Mouse (Mus musculus): ENCODE measurements at regions not wholly inside any gene's neighbourhood (a gene's known extent, or its start where the extent isn't known, plus 50 kb on each side); places are given as distances from the start of the nearest gene placed in this dataset.

DNA sequence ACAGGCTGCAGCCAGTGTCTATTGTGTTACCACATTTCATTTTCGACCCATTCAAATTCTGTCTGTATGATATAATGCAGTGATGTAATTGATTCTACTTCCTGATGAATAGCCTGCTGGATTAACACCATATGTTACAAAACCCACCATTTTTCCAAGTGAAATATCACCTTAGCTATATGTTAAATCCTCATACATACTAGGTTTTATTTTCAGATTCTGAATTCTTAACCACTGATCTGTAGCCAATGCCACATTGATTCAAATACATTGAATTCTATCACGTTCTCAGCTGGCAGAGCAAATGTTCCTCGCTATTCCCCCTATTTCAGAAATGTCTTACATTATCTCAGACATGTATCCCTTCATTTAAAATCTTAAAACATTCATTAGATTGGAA, 60.4 kb upstream of the Prdx6b start:
- TF ChIP-seq POLR2A (IDR thresholded peaks at IDR 0.05; ENCODE audit: extremely low read depth, insufficient read depth, low read length) (no peak), CTCF (IDR thresholded peaks at IDR 0.05; ENCODE audit: extremely low read depth, insufficient read depth, low read length) (no peak)

Measured in cortical plate, adult 2 months (tissue).